Mouse (Mus musculus): Measurements from ENCODE around the gene Gfral. TPM values are rescaled to one million over a fixed set of nuclear protein-coding genes. Genes with fewer than 3 reads are reported as not detected.

Gene Gfral
- total RNA-seq, 2 experiments from 2014 or later = not detected

GRCm38 (mm10) chr9:76124249-76124648 lies 89.2 kb downstream of the Gfral start:
- DNase-seq (ENCODE audit: low spot score in 2 of 2) = no peak

GRCm38 (mm10) chr9:76122888-76123287 lies 90.6 kb downstream of the Gfral start:
- DNase-seq (ENCODE audit: low spot score in 2 of 2) = peak; percentile 47 to 49

Other genes starting within 250 kb of the Gfral start
- 1 to 10 TPM; 2.3 TPM for gene Hmgcll1, start 198.8 kb downstream of the Gfral start, total RNA-seq (2021)
- under 1 TPM in 1 of 2 experiments, not detected in 1; 0.10 TPM for gene Hcrtr2, start 110.2 kb upstream of the Gfral start, total RNA-seq (2021)